Mouse (Mus musculus) kidney, embryonic 14.5 days (tissue): Measurements from ENCODE around the gene Dhx58. TPM values are rescaled to one million over a fixed set of nuclear protein-coding genes. Genes with fewer than 3 reads are reported as not detected.

ENCODE experiments used
- ATAC-seq: fragments of 200-750 bp; cut with Nextera tagmentation; 2 replicates; pipeline ENCODE4 v1.8.0; 2017; ENCODE audit warnings: moderate number of reproducible peaks, mild to moderate bottlenecking, moderate TSS enrichment, moderate library complexity; ENCODE audit not compliant: low FRiP score, low TSS enrichment
- H3K27ac ChIP-seq: fragments of 300-500 bp; sonication (generic); 2 replicates; pipeline ENCODE4 v1.5.1; 2014; ENCODE audit warnings: low read depth, mild to moderate bottlenecking, low read length, moderate library complexity, mixed read lengths
- H3K27me3 ChIP-seq: fragments of 300-500 bp; sonication (generic); 2 replicates; pipeline ENCODE4 v1.6.1; 2014; ENCODE audit warnings: mild to moderate bottlenecking, low read length; ENCODE audit not compliant: control insufficient read depth, insufficient read depth
- H3K36me3 ChIP-seq: fragments of 300-500 bp; sonication (generic); 2 replicates; pipeline ENCODE4 v1.6.1; 2014; ENCODE audit warnings: low read length, mixed read lengths; ENCODE audit not compliant: control insufficient read depth, insufficient read depth
- H3K4me1 ChIP-seq: fragments of 300-500 bp; sonication (generic); 2 replicates; pipeline ENCODE4 v1.6.1; 2014; ENCODE audit warnings: low read length, mixed read lengths; ENCODE audit not compliant: control insufficient read depth, insufficient read depth
- H3K4me2 ChIP-seq: fragments of 300-500 bp; sonication (generic); replicated peaks from 2 replicates; pipeline ENCODE4 v1.6.1; 2014; ENCODE audit warnings: low read depth, mild to moderate bottlenecking, low read length
- H3K4me3 ChIP-seq: fragments of 300-500 bp; sonication (generic); 2 replicates; pipeline ENCODE4 v1.5.1; 2014; ENCODE audit warnings: mild to moderate bottlenecking, low read length
- H3K9ac ChIP-seq: fragments of 300-500 bp; sonication (generic); 2 replicates; pipeline ENCODE4 v1.6.1; 2014; ENCODE audit warnings: low read depth, mild to moderate bottlenecking, low read length, moderate library complexity
- H3K9me3 ChIP-seq: fragments of 300-500 bp; sonication (generic); 2 replicates; pipeline ENCODE4 v1.6.1; 2016; ENCODE audit warnings: low read length; ENCODE audit not compliant: control insufficient read depth
- WGBS: fragments of 180-500 bp; shearing (Covaris S2); extraction: QIAGEN DNeasy Blood & Tissue Kit; methylation state at CpG from one replicate; pipeline ENCODE4 v1.1.7; 2014; 5-methylcytosine and 5-hydroxymethylcytosine counted together
- polyA plus RNA-seq: library from polyadenylated mRNA; unstranded; fragments of >200 nt; fragmentation: Nextera tagmentation; extraction: Ambion mirVana; gene quantifications from 2 replicates; pipeline ENCODE4 v1.2.1, GENCODE M21; 2014

The Dhx58 gene
- 3.2 TPM in 2 replicates for polyA plus RNA-seq

DNA sequence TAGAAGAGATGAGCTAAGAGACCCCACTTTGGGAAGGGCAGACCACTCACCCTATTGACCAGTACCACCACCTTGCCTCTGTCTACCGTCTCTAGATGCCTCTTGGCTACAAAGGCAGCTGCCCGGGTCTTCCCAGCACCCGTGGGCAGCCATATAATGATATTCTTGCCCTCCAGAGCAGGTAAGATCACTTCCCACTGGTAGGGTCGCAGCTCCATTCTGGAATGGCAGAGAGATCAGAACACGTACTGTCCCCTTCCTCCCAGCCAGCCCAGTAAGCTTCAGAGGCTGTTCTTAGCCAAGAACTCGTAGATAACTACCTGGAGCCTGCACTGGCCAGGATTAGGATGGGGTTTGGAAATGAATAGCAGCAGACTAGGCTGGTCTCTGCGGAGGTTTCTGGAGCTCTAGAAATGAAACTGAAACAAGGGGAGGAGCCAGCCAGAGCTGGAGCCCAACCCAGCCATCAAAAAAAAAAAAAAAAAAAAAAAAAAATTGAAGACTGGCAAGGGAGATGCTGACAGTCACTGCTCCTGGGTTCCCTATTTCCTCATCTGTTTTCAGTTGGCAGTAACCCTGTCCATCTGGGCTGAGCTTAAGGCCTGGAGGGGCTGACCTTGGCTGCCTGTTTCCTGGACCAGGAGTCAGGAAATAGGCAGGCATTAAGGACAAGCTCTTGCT, at the start of gene Dhx58:
Gene Dhx58 (minus strand): TSS at position 421 of the 681 bp plus-strand sequence.
- Histone ChIP-seq H3K9me3 (no peaks in the 10 kb centered on the region), H3K27me3 (no peaks in the 10 kb centered on the region), H3K36me3 (peaks cover 46% of the 10 kb centered on the region), H3K4me1 (peaks cover 5% of the 10 kb centered on the region; the same call in 1 of the 2 replicates), H3K4me3 (no peak within 1 kb of the TSS), H3K9ac (no peak within 1 kb of the TSS), H3K27ac (no peak within 1 kb of the TSS), H3K4me2 (no peak within 1 kb of the TSS)
- 73% methylated on average over 7 of the region's 7 CpGs for WGBS
- ATAC-seq = no peak

DNA sequence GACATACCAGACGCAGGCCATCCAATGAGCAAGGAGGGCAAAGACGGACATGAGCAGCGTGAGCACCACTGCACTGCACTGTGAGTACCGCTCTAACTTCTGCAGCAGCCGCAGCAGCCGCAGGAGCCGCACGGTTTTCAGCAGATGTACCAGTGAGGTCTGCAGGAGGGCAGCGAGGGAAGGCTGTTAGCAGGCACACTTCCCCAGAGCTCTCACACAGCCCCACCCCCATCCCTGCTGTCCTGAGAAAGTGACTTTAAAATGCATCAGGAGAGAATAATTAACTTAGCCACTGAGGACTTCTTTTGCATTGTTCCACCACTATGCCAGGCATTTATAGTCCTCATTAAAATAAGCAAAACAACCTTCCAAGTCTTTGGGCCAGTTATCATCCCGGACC, 48.2 kb upstream of the Dhx58 start:
- Histone ChIP-seq H3K4me3 (no peak overlapping the region), H3K9me3 (no peaks in the 10 kb centered on the region), H3K4me2 (no peak overlapping the region), H3K36me3 (no peaks in the 10 kb centered on the region), H3K9ac (no peak overlapping the region), H3K27me3 (peaks cover 12% of the 10 kb centered on the region; the same call in 1 of the 2 replicates), H3K4me1 (no peaks in the 10 kb centered on the region), H3K27ac (no peak overlapping the region)
- WGBS = 20% methylated on average over 10 of the region's 10 CpGs
- no peak for ATAC-seq

GRCm38 (mm10) chr11:100750127-100750526, 46.1 kb upstream of the Dhx58 start:
- H3K27ac ChIP-seq = no peak overlapping the region
- H3K4me1 ChIP-seq = no peaks in the 10 kb centered on the region
- H3K9me3 ChIP-seq = no peaks in the 10 kb centered on the region
- H3K4me3 ChIP-seq = no peak overlapping the region
- WGBS = 87% methylated on average over 16 of the region's 16 CpGs
- no peak overlapping the region for H3K4me2 ChIP-seq
- H3K36me3 ChIP-seq = no peaks in the 10 kb centered on the region
- peaks cover 12% of the 10 kb centered on the region; the same call in 1 of the 2 replicates for H3K27me3 ChIP-seq
- no peak overlapping the region for H3K9ac ChIP-seq
- ATAC-seq = no peak

- H3K27me3 ChIP-seq = peaks cover 12% of the 10 kb centered on the region; the same call in 1 of the 2 replicates
- H3K9ac ChIP-seq = no peak overlapping the region
- H3K27ac ChIP-seq = no peak overlapping the region
- ATAC-seq = no peak
- H3K4me2 ChIP-seq = no peak overlapping the region
- H3K4me3 ChIP-seq = no peak overlapping the region
- H3K36me3 ChIP-seq = no peaks in the 10 kb centered on the region
- no peaks in the 10 kb centered on the region for H3K9me3 ChIP-seq
- WGBS = 43% methylated on average over 25 of the region's 25 CpGs
- H3K4me1 ChIP-seq = no peaks in the 10 kb centered on the region
Measured at GRCm38 (mm10) chr11:100749469-100749868, 45.4 kb upstream of the Dhx58 start.

GRCm38 (mm10) chr11:100748620-100749019, 44.5 kb upstream of the Dhx58 start:
- H3K27me3 ChIP-seq = peaks cover 12% of the 10 kb centered on the region; the same call in 1 of the 2 replicates
- no peak overlapping the region for H3K4me3 ChIP-seq
- H3K9me3 ChIP-seq = no peaks in the 10 kb centered on the region
- no peak for ATAC-seq
- H3K9ac ChIP-seq = no peak overlapping the region
- no peak overlapping the region for H3K27ac ChIP-seq
- no peak overlapping the region for H3K4me2 ChIP-seq
- no peaks in the 10 kb centered on the region for H3K36me3 ChIP-seq
- 77% methylated on average over 4 of the region's 4 CpGs for WGBS
- no peaks in the 10 kb centered on the region for H3K4me1 ChIP-seq

DNA sequence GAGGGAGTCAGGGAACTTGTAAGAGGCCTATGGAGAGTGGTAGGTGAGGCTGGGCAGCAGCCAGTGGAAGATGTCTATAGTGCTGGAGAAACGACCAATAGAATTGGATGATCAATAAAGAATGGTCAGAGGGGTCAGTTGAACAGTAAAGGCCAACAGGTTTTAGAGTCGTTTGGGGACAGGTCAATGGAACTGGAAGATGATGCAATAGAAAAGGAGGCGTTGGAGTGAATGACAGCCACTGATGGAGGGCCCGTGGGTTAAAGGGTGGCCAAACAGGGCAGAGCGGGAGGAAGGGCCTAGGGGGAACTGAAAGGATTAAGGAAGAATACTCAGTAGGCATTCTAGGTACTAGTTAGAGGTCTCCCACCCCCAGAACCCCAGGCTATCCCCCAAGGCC, 43.0 kb upstream of the Dhx58 start:
- H3K27me3 ChIP-seq = peaks cover 12% of the 10 kb centered on the region; the same call in 1 of the 2 replicates
- 59% methylated on average over 5 of the region's 5 CpGs for WGBS
- H3K36me3 ChIP-seq = no peaks in the 10 kb centered on the region
- no peak overlapping the region for H3K4me3 ChIP-seq
- H3K27ac ChIP-seq = no peak overlapping the region
- no peak overlapping the region for H3K9ac ChIP-seq
- no peaks in the 10 kb centered on the region for H3K9me3 ChIP-seq
- H3K4me2 ChIP-seq = no peak overlapping the region
- H3K4me1 ChIP-seq = no peaks in the 10 kb centered on the region
- no peak for ATAC-seq

DNA sequence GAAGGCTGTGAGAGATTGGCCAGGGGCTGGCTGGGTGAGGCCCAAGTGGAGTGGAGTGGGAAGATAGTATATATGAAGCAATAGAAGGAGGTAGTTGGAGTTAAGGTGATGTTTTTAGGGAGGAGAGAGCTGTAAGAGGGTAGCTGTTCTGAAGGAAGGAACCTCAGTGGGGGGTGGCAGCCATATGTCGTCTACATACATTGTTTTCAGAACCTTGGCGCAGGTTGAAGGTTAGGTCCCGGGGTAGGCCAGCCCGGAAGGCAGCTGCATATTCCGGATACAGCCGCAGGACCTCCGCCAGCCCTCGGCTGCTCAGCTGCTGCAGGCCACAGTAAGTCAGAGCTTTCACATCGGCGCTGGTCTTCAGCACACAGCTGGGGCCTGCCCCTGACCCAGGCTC, 42.5 kb upstream of the Dhx58 start:
- H3K4me2 ChIP-seq = no peak overlapping the region
- ATAC-seq = no peak
- no peak overlapping the region for H3K27ac ChIP-seq
- 79% methylated on average over 10 of the region's 10 CpGs for WGBS
- no peaks in the 10 kb centered on the region for H3K4me1 ChIP-seq
- no peak overlapping the region for H3K9ac ChIP-seq
- no peaks in the 10 kb centered on the region for H3K9me3 ChIP-seq
- no peak overlapping the region for H3K4me3 ChIP-seq
- peaks cover 12% of the 10 kb centered on the region; the same call in 1 of the 2 replicates for H3K27me3 ChIP-seq
- H3K36me3 ChIP-seq = no peaks in the 10 kb centered on the region

- Histone ChIP-seq H3K4me1 (no peaks in the 10 kb centered on the region), H3K27ac (no peak overlapping the region), H3K4me3 (no peak overlapping the region), H3K4me2 (no peak overlapping the region), H3K36me3 (no peaks in the 10 kb centered on the region), H3K9me3 (no peaks in the 10 kb centered on the region), H3K9ac (no peak overlapping the region), H3K27me3 (peaks cover 9% of the 10 kb centered on the region; the same call in 1 of the 2 replicates)
- ATAC-seq = no peak
- WGBS = 17% methylated on average over 6 of the region's 6 CpGs
Measured at GRCm38 (mm10) chr11:100745085-100745484, 41.0 kb upstream of the Dhx58 start.

GRCm38 (mm10) chr11:100741348-100741747, 37.3 kb upstream of the Dhx58 start:
- whole genome bisulfite sequencing = 55% methylated on average over 6 of the region's 6 CpGs
- H3K9ac ChIP-seq = no peak overlapping the region
- H3K36me3 ChIP-seq = no peaks in the 10 kb centered on the region
- H3K27ac ChIP-seq = no peak overlapping the region
- no peak overlapping the region for H3K4me2 ChIP-seq
- H3K4me3 ChIP-seq = no peak overlapping the region
- peaks cover 11% of the 10 kb centered on the region; the same call in 1 of the 2 replicates for H3K4me1 ChIP-seq
- H3K27me3 ChIP-seq = no peaks in the 10 kb centered on the region
- H3K9me3 ChIP-seq = no peaks in the 10 kb centered on the region
- ATAC-seq = no peak
